Mouse (Mus musculus): ENCODE measurements around the gene Mat1a. TPM values are rescaled to one million over a fixed set of nuclear protein-coding genes. Genes with fewer than 3 reads are reported as not detected.

Mat1a gene
- polyA plus RNA-seq, 1 experiment from 2014 or later: 0.17 TPM

DNA sequence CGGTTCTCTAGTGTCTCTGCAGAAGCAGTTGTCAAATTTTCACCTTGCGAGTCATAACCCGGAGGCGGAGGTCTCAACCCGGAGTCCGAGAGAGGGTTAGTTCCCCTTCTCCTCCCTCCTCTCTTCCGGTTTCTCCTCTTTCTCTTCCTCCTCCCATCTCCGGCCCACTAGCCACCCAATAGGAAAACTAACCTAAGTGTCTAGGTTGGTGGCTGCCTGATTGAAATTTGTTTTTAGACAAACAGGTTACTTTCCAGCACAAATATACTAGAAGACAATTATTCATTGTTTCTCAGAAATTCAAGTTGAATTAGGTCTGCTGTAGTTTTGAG, 31.9 kb upstream of the Mat1a start:
- H3K4me3 ChIP-seq (replicated peaks; ENCODE audit: low read depth, low read length): peak overlapping the region; percentile 37
- H3K9ac ChIP-seq (ENCODE audit: low read depth, low read length): no peak overlapping the region
- DNase-seq (ENCODE audit: low spot score) (no peak), ATAC-seq (replicated peaks; ENCODE audit: low FRiP score, low read depth) (no peak)
- TF ChIP-seq CTCF (IDR thresholded peaks at IDR 0.05; ENCODE audit: low read depth): no peak
- no peaks in the 10 kb centered on the region for H3K27me3 ChIP-seq (ENCODE audit: insufficient read depth, low read length)
- no peaks in the 10 kb centered on the region for H3K4me1 ChIP-seq (replicated peaks; ENCODE audit: insufficient read depth, low read length)
- no peaks in the 10 kb centered on the region for H3K36me3 ChIP-seq (ENCODE audit: insufficient read depth, low read length)
- peak overlapping the region; percentile 60 for H3K4me2 ChIP-seq (ENCODE audit: low read length)
- H3K27ac ChIP-seq: no peak overlapping the region
- no peaks in the 10 kb centered on the region for H3K9me3 ChIP-seq (replicated peaks; ENCODE audit: low read length)
- under 1% methylated on average over 8 of the region's 8 CpGs for WGBS

GRCm38 (mm10) chr14:41082408-41082807, 22.4 kb upstream of the Mat1a start:
- Histone ChIP-seq H3K27ac (no peak overlapping the region), H3K4me2 (ENCODE audit: low read length) (no peak overlapping the region), H3K27me3 (ENCODE audit: insufficient read depth, low read length) (no peaks in the 10 kb centered on the region), H3K9me3 (replicated peaks; ENCODE audit: low read length) (no peaks in the 10 kb centered on the region), H3K4me1 (replicated peaks; ENCODE audit: insufficient read depth, low read length) (no peaks in the 10 kb centered on the region), H3K4me3 (replicated peaks; ENCODE audit: low read depth, low read length) (no peak overlapping the region), H3K9ac (ENCODE audit: low read depth, low read length) (no peak overlapping the region), H3K36me3 (ENCODE audit: insufficient read depth, low read length) (no peaks in the 10 kb centered on the region)
- TF ChIP-seq CTCF (IDR thresholded peaks at IDR 0.05; ENCODE audit: low read depth): no peak
- WGBS: 72% methylated on average over 2 of the region's 2 CpGs
- ATAC-seq (replicated peaks; ENCODE audit: low FRiP score, low read depth): no peak
- no peak for DNase-seq (ENCODE audit: low spot score)

DNA sequence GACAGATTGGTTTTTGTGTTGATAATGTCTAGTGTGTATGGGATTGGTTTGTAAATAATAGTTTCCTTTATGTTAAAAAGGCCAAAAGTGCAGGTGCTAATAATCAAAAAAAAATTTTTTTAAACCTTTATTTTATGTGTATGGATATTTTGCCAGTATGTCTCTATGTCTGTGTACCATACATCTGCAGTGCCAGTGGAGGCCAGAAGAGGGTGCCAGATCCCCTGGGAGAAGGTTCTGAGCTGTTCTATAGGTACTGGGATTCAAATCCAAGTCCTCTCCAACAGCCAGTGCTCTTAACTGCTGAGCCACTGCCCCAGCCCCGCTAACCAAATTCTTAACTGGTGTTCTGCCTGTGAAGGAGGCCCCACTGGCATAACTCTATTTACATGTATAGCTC, 17.3 kb upstream of the Mat1a start:
- Histone ChIP-seq H3K9me3 (replicated peaks; ENCODE audit: low read length) (no peaks in the 10 kb centered on the region), H3K4me2 (ENCODE audit: low read length) (no peak overlapping the region), H3K4me3 (replicated peaks; ENCODE audit: low read depth, low read length) (no peak overlapping the region), H3K27ac (no peak overlapping the region), H3K27me3 (ENCODE audit: insufficient read depth, low read length) (no peaks in the 10 kb centered on the region), H3K9ac (ENCODE audit: low read depth, low read length) (no peak overlapping the region), H3K4me1 (replicated peaks; ENCODE audit: insufficient read depth, low read length) (no peaks in the 10 kb centered on the region), H3K36me3 (ENCODE audit: insufficient read depth, low read length) (no peaks in the 10 kb centered on the region)
- no peak for DNase-seq (ENCODE audit: low spot score)
- TF ChIP-seq CTCF (IDR thresholded peaks at IDR 0.05; ENCODE audit: low read depth): peak; percentile 53
- WGBS: 82% methylated on average over 1 of the region's 1 CpGs
- no peak for ATAC-seq (replicated peaks; ENCODE audit: low FRiP score, low read depth)

DNA sequence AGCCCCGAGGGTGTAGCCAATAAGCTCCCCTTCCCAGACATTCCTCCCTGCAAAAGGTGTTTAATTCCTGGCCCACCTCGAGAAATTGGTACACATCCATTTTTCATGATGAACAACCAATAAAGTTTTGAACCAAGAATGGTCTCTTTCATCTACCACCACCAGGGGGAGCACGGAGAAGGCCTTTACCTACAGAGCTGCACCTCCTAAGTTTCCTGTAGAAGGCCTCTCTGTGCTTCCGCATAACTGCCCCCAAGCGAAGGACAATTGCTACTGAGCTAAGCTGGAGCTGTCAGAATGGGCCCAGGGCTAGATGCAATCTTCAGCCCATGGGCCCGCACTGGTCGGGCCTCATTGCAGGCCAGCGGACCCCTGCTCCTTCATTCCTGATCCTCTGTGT, 14.1 kb upstream of the Mat1a start:
- Histone ChIP-seq H3K9me3 (replicated peaks; ENCODE audit: low read length) (no peaks in the 10 kb centered on the region), H3K27ac (no peak overlapping the region), H3K36me3 (ENCODE audit: insufficient read depth, low read length) (no peaks in the 10 kb centered on the region), H3K4me3 (replicated peaks; ENCODE audit: low read depth, low read length) (no peak overlapping the region), H3K4me1 (replicated peaks; ENCODE audit: insufficient read depth, low read length) (no peaks in the 10 kb centered on the region), H3K27me3 (ENCODE audit: insufficient read depth, low read length) (no peaks in the 10 kb centered on the region), H3K4me2 (ENCODE audit: low read length) (no peak overlapping the region), H3K9ac (ENCODE audit: low read depth, low read length) (no peak overlapping the region)
- peak; percentile 67 for TF ChIP-seq CTCF (IDR thresholded peaks at IDR 0.05; ENCODE audit: low read depth)
- ATAC-seq (replicated peaks; ENCODE audit: low FRiP score, low read depth) (no peak), DNase-seq (ENCODE audit: low spot score) (peak; percentile 17)
- WGBS: 48% methylated on average over 8 of the region's 8 CpGs

DNA sequence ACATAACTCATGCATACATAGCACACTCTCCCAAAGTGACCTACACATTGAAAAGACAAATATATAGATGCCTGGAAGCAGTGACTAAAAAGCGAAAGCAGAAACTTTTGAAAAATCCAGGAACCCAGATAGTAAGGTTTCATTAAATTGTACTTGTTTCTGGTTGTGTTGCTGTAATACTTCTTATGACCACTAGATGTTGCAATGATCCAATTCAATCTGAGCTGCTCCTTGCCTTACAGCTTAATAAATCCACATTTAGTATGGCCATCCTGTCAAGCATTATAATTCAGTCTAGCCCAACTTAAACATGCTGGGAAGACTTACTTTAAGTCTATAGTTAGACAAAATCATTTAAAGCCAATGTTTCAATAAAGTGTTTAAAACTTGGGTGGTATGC, 10.7 kb upstream of the Mat1a start:
- peak; percentile 64 for TF ChIP-seq CTCF (IDR thresholded peaks at IDR 0.05; ENCODE audit: low read depth)
- no peak overlapping the region for H3K9ac ChIP-seq (ENCODE audit: low read depth, low read length)
- H3K36me3 ChIP-seq (ENCODE audit: insufficient read depth, low read length): no peaks in the 10 kb centered on the region
- ATAC-seq (replicated peaks; ENCODE audit: low FRiP score, low read depth): no peak
- no peaks in the 10 kb centered on the region for H3K27me3 ChIP-seq (ENCODE audit: insufficient read depth, low read length)
- peak; percentile 48 for DNase-seq (ENCODE audit: low spot score)
- no peak overlapping the region for H3K4me3 ChIP-seq (replicated peaks; ENCODE audit: low read depth, low read length)
- H3K4me1 ChIP-seq (replicated peaks; ENCODE audit: insufficient read depth, low read length): no peaks in the 10 kb centered on the region
- WGBS: 39% methylated on average over 1 of the region's 1 CpGs
- H3K9me3 ChIP-seq (replicated peaks; ENCODE audit: low read length): no peaks in the 10 kb centered on the region
- H3K4me2 ChIP-seq (ENCODE audit: low read length): no peak overlapping the region
- H3K27ac ChIP-seq: no peak overlapping the region

GRCm38 (mm10) chr14:41096296-41096860, 8.5 kb upstream of the Mat1a start:
- Histone ChIP-seq H3K36me3 (ENCODE audit: insufficient read depth, low read length) (no peaks in the 10 kb centered on the region), H3K9me3 (replicated peaks; ENCODE audit: low read length) (no peaks in the 10 kb centered on the region), H3K4me3 (replicated peaks; ENCODE audit: low read depth, low read length) (no peak overlapping the region), H3K27me3 (ENCODE audit: insufficient read depth, low read length) (no peaks in the 10 kb centered on the region), H3K4me2 (ENCODE audit: low read length) (no peak overlapping the region), H3K4me1 (replicated peaks; ENCODE audit: insufficient read depth, low read length) (no peaks in the 10 kb centered on the region), H3K9ac (ENCODE audit: low read depth, low read length) (no peak overlapping the region), H3K27ac (no peak overlapping the region)
- DNase-seq (ENCODE audit: low spot score) (no peak), ATAC-seq (replicated peaks; ENCODE audit: low FRiP score, low read depth) (no peak)
- no peak for TF ChIP-seq CTCF (IDR thresholded peaks at IDR 0.05; ENCODE audit: low read depth)
- 87% methylated on average over 3 of the region's 3 CpGs for whole genome bisulfite sequencing

DNA sequence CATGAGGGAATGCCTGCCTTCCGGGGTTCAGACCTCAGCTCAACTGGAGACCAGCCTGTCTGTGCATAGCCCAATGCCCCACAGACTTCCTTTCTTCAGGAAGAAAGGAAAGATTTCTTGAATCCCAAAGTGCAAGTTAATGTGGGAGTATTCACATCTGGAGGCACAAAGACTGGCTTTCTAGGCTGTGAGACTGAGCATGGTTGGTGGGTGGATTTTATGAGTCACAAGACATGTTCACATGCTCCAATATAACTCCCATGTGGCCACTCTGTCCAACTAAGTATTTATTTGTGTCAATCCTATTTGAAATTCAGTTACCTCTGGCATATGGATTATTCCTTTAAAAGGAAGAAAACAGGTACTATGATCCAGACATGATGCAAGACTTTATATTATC, 6.1 kb upstream of the Mat1a start:
- 86% methylated on average over 1 of the region's 1 CpGs for WGBS
- H3K27me3 ChIP-seq (ENCODE audit: insufficient read depth, low read length): no peaks in the 10 kb centered on the region
- no peaks in the 10 kb centered on the region for H3K4me1 ChIP-seq (replicated peaks; ENCODE audit: insufficient read depth, low read length)
- H3K4me3 ChIP-seq (replicated peaks; ENCODE audit: low read depth, low read length): no peak overlapping the region
- H3K9ac ChIP-seq (ENCODE audit: low read depth, low read length): no peak overlapping the region
- no peak overlapping the region for H3K4me2 ChIP-seq (ENCODE audit: low read length)
- TF ChIP-seq CTCF (IDR thresholded peaks at IDR 0.05; ENCODE audit: low read depth): no peak
- H3K36me3 ChIP-seq (ENCODE audit: insufficient read depth, low read length): no peaks in the 10 kb centered on the region
- no peaks in the 10 kb centered on the region for H3K9me3 ChIP-seq (replicated peaks; ENCODE audit: low read length)
- ATAC-seq (replicated peaks; ENCODE audit: low FRiP score, low read depth): no peak
- H3K27ac ChIP-seq: no peak overlapping the region
- DNase-seq (ENCODE audit: low spot score): no peak
